Mouse (Mus musculus) kidney, adult 9 months (tissue): Measurements from ENCODE around the gene Fam107b.

Experiments
- DNase-seq: peaks from one replicate; pipeline ENCODE4 v3.0.0; 2022

The Fam107b gene

GRCm38 (mm10) chr2:3787752-3788423, 217.6 kb downstream of the Fam107b start:
- DNase-seq: no peak

DNA sequence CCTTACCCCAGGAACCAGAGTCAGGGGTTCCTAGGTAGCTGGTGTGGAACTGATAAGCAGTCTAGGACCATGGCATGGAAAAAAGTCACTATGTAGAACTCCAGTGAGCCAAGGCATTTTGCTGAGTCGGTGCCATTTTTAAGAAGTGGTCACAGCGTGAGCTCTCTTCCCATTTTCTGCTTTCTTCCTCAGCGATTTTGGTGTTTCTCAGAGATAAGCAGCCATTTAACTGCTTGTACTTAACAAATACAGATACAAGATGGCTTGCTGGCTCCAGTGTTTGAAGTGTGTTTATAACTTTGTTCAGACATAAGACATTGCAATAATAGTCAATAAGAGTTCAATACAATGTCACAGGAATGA, 218.1 kb downstream of the Fam107b start:
- no peak for DNase-seq

DNA sequence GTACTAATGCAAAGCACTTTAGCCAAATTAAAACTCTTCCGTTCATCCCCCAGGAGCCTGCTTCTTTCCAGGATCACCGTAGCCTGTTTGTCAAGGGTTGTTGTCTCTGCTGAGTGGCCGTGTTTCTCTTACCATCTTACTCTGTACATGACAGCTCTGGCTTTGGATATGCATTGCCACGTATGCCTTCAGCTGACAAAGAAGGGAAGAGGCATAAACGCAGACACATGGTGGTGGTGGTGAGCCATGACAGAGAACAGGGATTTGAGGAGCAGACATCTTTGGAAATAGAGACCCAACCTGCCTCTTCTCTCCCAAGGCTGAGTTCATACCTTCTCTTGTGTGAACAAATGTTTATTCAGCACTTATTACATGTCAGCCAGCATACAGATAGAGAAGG, 226.3 kb downstream of the Fam107b start:
- DNase-seq: no peak

DNA sequence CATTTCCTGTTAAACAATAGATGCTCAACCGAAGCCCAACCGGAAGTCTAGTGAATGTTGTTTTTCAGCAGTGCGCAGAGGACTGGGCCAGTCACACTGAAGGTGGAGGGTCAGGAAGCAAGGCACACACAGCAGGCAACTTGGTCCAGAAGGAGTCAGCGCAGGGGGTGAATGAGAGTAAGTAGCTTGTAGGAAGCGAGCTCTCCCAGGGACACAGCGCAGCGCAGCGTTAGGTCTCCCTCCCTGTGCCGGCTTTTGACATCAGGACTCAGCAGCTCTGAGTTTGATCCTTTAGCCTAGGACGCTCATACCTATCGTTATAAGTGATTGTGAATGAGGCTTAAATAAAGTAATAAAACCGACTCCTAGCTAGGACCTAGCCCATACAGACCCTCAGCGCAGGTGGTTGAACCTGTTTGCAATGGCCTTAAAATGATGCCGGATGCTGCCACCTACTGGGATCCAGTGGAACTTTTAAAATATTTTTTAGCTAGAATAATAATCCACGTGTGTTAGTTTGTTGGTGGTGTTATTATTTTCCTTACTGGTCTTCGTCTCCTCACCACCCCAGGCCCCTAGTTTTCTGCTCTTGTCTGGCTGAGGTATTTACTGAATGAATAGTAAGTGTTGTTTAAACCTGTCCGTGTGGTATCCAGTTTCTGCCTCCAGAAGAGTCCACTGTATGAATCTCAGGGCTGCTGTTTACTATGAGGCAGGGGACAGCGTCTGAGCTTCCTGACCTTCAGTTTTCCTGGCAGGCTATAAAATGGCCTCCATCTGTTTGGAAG, 229.7 kb downstream of the Fam107b start:
- peak; percentile 68 for DNase-seq

- DNase-seq: no peak
Measured at GRCm38 (mm10) chr2:3800555-3800878, 230.2 kb downstream of the Fam107b start.

DNA sequence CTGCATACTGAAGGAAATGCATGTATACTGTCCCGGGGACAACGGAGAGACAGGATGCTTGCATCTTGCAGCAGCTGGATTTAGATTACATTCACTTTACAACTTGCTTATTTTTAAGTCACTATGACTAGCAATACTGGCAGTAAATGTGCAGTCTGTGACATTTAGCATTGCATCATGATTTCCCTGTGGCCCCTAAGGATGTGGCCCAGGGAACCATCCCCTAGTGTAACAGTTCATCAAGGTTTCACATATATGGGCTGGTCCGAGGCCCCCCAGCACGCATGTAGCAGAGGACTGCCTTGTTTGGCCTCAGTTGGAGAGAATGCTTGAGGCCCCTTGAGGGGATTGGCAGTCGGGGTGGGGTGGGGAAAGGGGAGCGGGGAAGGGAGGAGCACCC, 235.5 kb downstream of the Fam107b start:
- no peak for DNase-seq

GRCm38 (mm10) chr2:3810321-3810720, 240.0 kb downstream of the Fam107b start:
- DNase-seq: no peak

DNA sequence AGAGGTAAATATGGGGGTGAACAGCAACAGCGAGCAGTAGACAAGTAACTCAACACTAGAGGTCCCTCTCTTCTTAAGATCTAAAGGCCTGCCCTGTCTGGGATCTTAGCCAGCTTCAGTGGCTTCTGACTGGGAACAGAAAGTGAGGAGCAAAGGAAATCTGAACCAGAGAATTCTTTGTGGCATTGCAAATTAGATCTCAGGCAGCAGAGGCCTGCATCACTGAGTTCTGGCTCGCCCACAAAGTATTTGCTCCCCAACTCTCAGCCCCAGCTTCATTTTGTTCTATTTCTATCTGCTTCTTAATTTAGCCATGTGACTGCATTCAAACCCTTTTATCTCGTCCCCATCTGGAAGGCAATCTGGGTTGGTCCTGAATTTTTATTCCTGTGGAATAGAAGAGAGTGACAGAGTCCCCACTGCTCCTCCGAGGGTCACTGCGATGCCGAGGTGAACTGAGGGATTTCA, 245.9 kb downstream of the Fam107b start:
- peak; percentile 34 for DNase-seq

DNA sequence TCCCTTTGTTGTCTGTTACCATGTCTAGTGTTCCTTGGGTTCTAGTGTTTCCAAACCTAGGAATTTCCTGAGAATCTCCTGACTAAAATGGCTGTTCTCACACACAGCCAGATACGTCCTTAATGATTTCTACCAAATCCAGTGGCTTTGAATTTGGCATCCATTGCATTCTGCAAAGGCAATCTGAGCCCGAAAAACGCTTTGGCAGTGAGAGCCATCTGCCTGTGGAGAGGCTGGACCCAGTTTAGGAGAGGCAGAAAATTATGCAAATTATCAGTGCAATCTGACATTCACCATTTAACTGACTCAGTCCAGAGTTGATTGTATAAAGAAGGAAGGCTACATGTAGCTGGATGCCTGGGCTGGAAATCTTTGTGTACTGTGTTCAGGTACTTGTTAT, 247.3 kb downstream of the Fam107b start:
- no peak for DNase-seq

GRCm38 (mm10) chr2:3822483-3823455, 252.5 kb downstream of the Fam107b start:
- DNase-seq: no peak
